Mouse (Mus musculus) spleen, adult 2 months (tissue): ENCODE measurements around the gene Ntf3. TPM values are rescaled to one million over a fixed set of nuclear protein-coding genes. Genes with fewer than 3 reads are reported as not detected.

Source experiments
- DNase-seq, 2 experiments: peaks; one replicate each; pipeline versions ENCODE4 v3.0.0 to v3.0.0-alpha.2; 2012 to 2021; ENCODE audit warnings: low spot score in 2 of 2, low read depth in 1 of 2
- H3K27ac ChIP-seq: fragments of 200-500 bp; 2 replicates; pipeline ENCODE4 v1.5.1; 2012; ENCODE audit warnings: low read length, inconsistent platforms; ENCODE audit not compliant: insufficient read depth
- H3K27me3 ChIP-seq: fragments of 200-500 bp; 2 replicates; pipeline ENCODE4 v1.6.1; 2012; ENCODE audit warnings: mild to moderate bottlenecking, moderate library complexity, low read length, inconsistent platforms; ENCODE audit not compliant: control insufficient read depth, insufficient read depth
- H3K36me3 ChIP-seq: fragments of 200-500 bp; 2 replicates; pipeline ENCODE4 v1.6.1; 2012; ENCODE audit warnings: mild to moderate bottlenecking, low read length, inconsistent platforms; ENCODE audit not compliant: control insufficient read depth, insufficient read depth
- H3K4me1 ChIP-seq: fragments of 200-500 bp; 2 replicates; pipeline ENCODE4 v1.6.1; 2011; ENCODE audit warnings: inconsistent platforms; ENCODE audit not compliant: control insufficient read depth, insufficient read depth, insufficient read length
- H3K4me3 ChIP-seq: fragments of 200-500 bp; 2 replicates; pipeline ENCODE4 v1.5.1; 2011; ENCODE audit warnings: mild to moderate bottlenecking, inconsistent platforms; ENCODE audit not compliant: insufficient read depth, insufficient read length; ENCODE audit errors: extremely low read depth
- CTCF ChIP-seq: fragments of 200-500 bp; IDR thresholded peaks from 2 replicates; pipeline ENCODE4 v1.5.1; 2011; ENCODE audit warnings: mild to moderate bottlenecking, inconsistent platforms; ENCODE audit not compliant: insufficient read depth, insufficient read length, insufficient replicate concordance; ENCODE audit errors: extremely low read depth
- POLR2A ChIP-seq: fragments of 200-500 bp; IDR thresholded peaks from 2 replicates; pipeline ENCODE4 v1.6.1; 2011; ENCODE audit warnings: low read depth, low read length, inconsistent platforms
- WGBS: fragments of 180-500 bp; shearing (Covaris S2); methylation state at CpG from one replicate; pipeline ENCODE4 v1.1.7; 2018; 5-methylcytosine and 5-hydroxymethylcytosine counted together
- polyA plus RNA-seq: library from polyadenylated mRNA; depleted of rRNA; stranded (reverse); fragments of >200 nt; gene quantifications from 2 replicates; pipeline ENCODE4 v1.2.3, GENCODE M21; 2012

Gene Ntf3
- polyA plus RNA-seq, 1 experiment, result 1.3 TPM

- no peaks in the 10 kb centered on the region for H3K36me3 ChIP-seq
- no peak for DNase-seq
- no peak overlapping the region for H3K4me3 ChIP-seq
- no peaks in the 10 kb centered on the region for H3K4me1 ChIP-seq
- no peak overlapping the region for H3K27ac ChIP-seq
- 85% methylated on average over 8 of the region's 8 CpGs for WGBS
- no peaks in the 10 kb centered on the region for H3K27me3 ChIP-seq
- TF ChIP-seq POLR2A, result no peak
- no peak for TF ChIP-seq CTCF
Measured at GRCm38 (mm10) chr6:126117191-126117590, 49.5 kb downstream of the Ntf3 start.

- WGBS, result 85% methylated on average over 10 of the region's 10 CpGs
- no peaks in the 10 kb centered on the region for H3K27me3 ChIP-seq
- no peaks in the 10 kb centered on the region for H3K4me1 ChIP-seq
- H3K27ac ChIP-seq, result no peak overlapping the region
- TF ChIP-seq CTCF (no peak), POLR2A (no peak)
- no peak overlapping the region for H3K4me3 ChIP-seq
- no peak for DNase-seq
- H3K36me3 ChIP-seq, result no peaks in the 10 kb centered on the region
Measured at GRCm38 (mm10) chr6:126114934-126115633, 51.6 kb downstream of the Ntf3 start.

DNA sequence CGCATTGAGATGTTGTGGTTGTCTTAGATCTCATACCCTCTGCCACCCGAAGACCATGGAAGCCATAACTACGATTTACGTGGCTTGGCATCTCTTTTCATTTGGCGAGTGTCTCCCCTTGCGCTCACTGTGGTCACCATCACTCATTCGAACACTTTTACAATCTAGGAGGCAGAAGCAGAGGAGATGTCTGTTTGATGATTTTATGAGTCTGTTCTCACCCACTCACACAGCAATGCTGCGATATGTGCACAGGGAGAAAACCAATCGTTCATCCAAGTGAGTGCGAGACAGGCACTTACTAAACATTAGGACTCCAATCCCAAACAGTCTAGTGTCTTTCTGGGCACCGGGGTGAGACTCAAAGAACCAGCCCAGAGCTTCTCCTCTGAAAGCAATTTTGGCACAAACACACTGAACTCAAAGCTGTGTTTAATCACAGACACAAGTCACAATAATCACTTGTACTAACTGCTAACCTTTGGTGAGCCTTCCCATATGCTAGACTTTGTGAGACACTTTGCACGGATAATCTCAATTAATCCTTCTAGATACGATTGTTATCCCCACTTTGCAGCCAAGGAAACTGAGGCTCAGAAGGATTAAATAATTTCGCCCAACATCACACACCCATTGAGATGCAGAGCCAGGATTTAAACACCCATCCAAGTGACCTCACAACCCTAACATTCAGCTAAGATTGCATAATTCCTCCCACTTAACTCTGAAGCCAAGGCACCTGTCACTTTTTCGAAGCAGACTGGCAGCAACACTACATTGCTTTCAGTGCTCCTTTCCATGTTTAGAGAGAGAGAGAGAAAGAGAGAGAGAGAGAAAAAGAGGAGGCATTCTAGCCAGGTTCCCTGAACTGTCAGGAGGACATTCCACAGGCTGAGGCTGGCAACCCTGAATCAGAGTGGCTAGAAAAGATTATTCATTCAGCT lies 55.5 kb downstream of the Ntf3 start:
- H3K4me1 ChIP-seq, result no peaks in the 10 kb centered on the region
- no peak overlapping the region for H3K27ac ChIP-seq
- no peaks in the 10 kb centered on the region for H3K36me3 ChIP-seq
- no peak for DNase-seq
- H3K27me3 ChIP-seq, result no peaks in the 10 kb centered on the region
- no peak overlapping the region for H3K4me3 ChIP-seq
- TF ChIP-seq CTCF, result no peak
- TF ChIP-seq POLR2A, result no peak
- 87% methylated on average over 15 of the region's 15 CpGs for WGBS

- TF ChIP-seq POLR2A (no peak), CTCF (no peak)
- H3K4me1 ChIP-seq, result no peaks in the 10 kb centered on the region
- H3K27ac ChIP-seq, result no peak overlapping the region
- H3K27me3 ChIP-seq, result no peaks in the 10 kb centered on the region
- H3K36me3 ChIP-seq, result no peaks in the 10 kb centered on the region
- no peak overlapping the region for H3K4me3 ChIP-seq
- DNase-seq, result no peak
- WGBS, result 73% methylated on average over 5 of the region's 5 CpGs
Measured at GRCm38 (mm10) chr6:126109184-126109583, 57.5 kb downstream of the Ntf3 start.

DNA sequence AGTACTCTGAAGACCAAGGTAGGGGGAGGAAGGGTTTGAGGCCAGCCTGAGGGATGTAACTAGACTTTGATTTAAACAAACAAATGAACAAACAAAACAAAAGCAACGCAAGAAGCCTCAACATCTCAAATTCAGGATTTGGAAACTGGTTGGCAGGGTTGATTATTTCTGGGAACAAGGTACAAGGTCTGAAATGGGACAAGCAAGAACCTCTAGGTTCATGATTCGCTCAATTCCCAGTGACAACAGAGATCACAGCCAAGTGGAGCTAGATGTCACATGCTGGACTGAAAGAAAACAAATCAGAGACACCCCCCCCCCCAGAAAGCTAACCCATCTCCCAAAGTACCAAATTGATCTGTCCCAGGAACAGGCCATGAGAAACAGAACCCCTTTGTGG lies 57.9 kb downstream of the Ntf3 start:
- Histone ChIP-seq H3K27ac (no peak overlapping the region), H3K27me3 (no peaks in the 10 kb centered on the region)
- 83% methylated on average over 2 of the region's 2 CpGs for WGBS

DNA sequence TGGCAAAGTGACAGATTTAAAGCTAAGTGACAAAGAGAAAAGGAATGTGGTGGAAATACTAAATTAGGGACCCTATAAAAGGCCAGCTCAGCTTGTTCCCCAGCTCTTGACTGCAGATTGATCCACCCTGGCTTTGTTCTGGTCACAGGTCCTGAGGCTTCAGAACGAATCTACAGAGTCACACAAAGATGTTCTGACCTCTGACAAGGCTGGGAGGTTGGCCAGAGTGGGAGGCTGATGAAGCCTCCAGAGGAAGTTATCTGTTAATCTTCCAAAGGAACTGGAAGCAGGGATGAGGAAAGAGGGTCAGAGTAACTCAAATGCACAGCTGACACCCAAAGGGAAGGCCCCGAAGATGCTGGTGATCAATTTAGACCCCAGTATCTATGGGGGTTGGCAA lies 59.3 kb downstream of the Ntf3 start:
- no peak overlapping the region for H3K4me3 ChIP-seq
- H3K27ac ChIP-seq, result no peak overlapping the region
- no peaks in the 10 kb centered on the region for H3K27me3 ChIP-seq
- WGBS, result 64% methylated on average over 2 of the region's 2 CpGs
- TF ChIP-seq POLR2A, result no peak
- no peak for TF ChIP-seq CTCF
- H3K4me1 ChIP-seq, result no peaks in the 10 kb centered on the region
- no peaks in the 10 kb centered on the region for H3K36me3 ChIP-seq
- no peak for DNase-seq

More for the DNA sequence above, 57.9 kb downstream of the Ntf3 start:
- no peak overlapping the region for H3K4me3 ChIP-seq
- no peaks in the 10 kb centered on the region for H3K36me3 ChIP-seq
- DNase-seq, result no peak
- TF ChIP-seq CTCF (no peak), POLR2A (no peak)
- H3K4me1 ChIP-seq, result no peaks in the 10 kb centered on the region

GRCm38 (mm10) chr6:126106798-126107173 lies 59.9 kb downstream of the Ntf3 start:
- Histone ChIP-seq H3K36me3 (no peaks in the 10 kb centered on the region), H3K27me3 (no peaks in the 10 kb centered on the region), H3K27ac (no peak overlapping the region), H3K4me3 (no peak overlapping the region), H3K4me1 (no peaks in the 10 kb centered on the region)
- TF ChIP-seq CTCF, result no peak
- TF ChIP-seq POLR2A, result no peak
- no peak for DNase-seq
- 75% methylated on average over 2 of the region's 2 CpGs for WGBS
